Mouse (Mus musculus) embryonic facial prominence, embryonic 12.5 days (tissue): ENCODE measurements at regions not wholly inside any gene's neighbourhood (a gene's known extent, or its start where the extent isn't known, plus 50 kb on each side); places are given as distances from the start of the nearest gene placed in this dataset.

Experiments used
- ATAC-seq: fragments of 200-750 bp; cut with Nextera tagmentation; 2 replicates; pipeline ENCODE4 v1.8.0; 2017; ENCODE audit not compliant: insufficient number of reproducible peaks, insufficient read depth, low FRiP score, low TSS enrichment
- H3K27ac ChIP-seq: fragments of 300-500 bp; sonication (generic); 2 replicates; pipeline ENCODE4 v1.5.1; 2016; ENCODE audit warnings: mild to moderate bottlenecking
- H3K27me3 ChIP-seq: fragments of 300-500 bp; sonication (generic); 2 replicates; pipeline ENCODE4 v1.6.1; 2016; ENCODE audit warnings: mild to moderate bottlenecking, moderate library complexity
- H3K36me3 ChIP-seq: fragments of 300-500 bp; sonication (generic); 2 replicates; pipeline ENCODE4 v1.6.1; 2016; ENCODE audit warnings: mild to moderate bottlenecking
- H3K4me1 ChIP-seq: fragments of 300-500 bp; sonication (generic); 2 replicates; pipeline ENCODE4 v1.6.1; 2016
- H3K4me2 ChIP-seq: fragments of 300-500 bp; sonication (generic); replicated peaks from 2 replicates; pipeline ENCODE4 v1.6.1; 2016; ENCODE audit warnings: mild to moderate bottlenecking, moderate library complexity
- H3K4me3 ChIP-seq: fragments of 300-500 bp; sonication (generic); 2 replicates; pipeline ENCODE4 v1.5.1; 2016; ENCODE audit warnings: mild to moderate bottlenecking
- H3K9ac ChIP-seq: fragments of 300-500 bp; sonication (generic); 2 replicates; pipeline ENCODE4 v1.6.1; 2016; ENCODE audit warnings: mild to moderate bottlenecking, moderate library complexity
- H3K9me3 ChIP-seq: fragments of 300-500 bp; sonication (generic); 2 replicates; pipeline ENCODE4 v1.6.1; 2016; ENCODE audit warnings: mild to moderate bottlenecking, moderate library complexity
- WGBS: fragments of 180-500 bp; shearing (Covaris S2); methylation state at CpG from one replicate; pipeline ENCODE4 v1.1.7; 2016; 5-methylcytosine and 5-hydroxymethylcytosine counted together

DNA sequence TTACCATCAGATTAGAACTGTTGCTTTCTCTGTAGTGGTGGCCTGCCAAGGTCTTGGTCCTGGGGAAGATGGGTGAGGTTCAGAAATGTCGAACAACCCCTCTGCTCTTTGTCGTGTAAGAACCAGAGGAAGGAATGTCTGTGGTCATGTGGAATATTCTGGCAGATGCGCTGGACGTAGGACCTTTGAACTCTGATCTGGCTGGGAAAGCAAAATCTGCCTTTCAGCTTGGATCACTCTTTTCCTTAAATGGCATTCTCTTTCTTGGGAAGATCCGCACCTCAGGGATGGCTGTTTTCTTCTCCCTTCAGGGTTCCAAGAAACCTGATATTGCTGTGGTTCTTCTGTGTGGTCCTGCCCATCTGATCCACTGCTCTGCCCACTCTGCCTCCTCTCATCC lies 155.8 kb upstream of the Jun start:
- no peaks in the 10 kb centered on the region for H3K36me3 ChIP-seq
- H3K27me3 ChIP-seq, result no peaks in the 10 kb centered on the region
- WGBS, result 70% methylated on average over 5 of the region's 5 CpGs
- H3K27ac ChIP-seq, result no peak overlapping the region
- H3K4me1 ChIP-seq, result peaks cover 8% of the 10 kb centered on the region; the same call in 1 of the 2 replicates
- ATAC-seq, result no peak
- H3K9ac ChIP-seq, result no peak overlapping the region
- H3K4me3 ChIP-seq, result no peak overlapping the region
- no peaks in the 10 kb centered on the region for H3K9me3 ChIP-seq
- H3K4me2 ChIP-seq, result no peak overlapping the region

- Histone ChIP-seq H3K9me3 (no peaks in the 10 kb centered on the region), H3K4me1 (peaks cover 8% of the 10 kb centered on the region; the same call in 1 of the 2 replicates), H3K27ac (no peak overlapping the region), H3K36me3 (no peaks in the 10 kb centered on the region), H3K4me3 (no peak overlapping the region), H3K9ac (no peak overlapping the region), H3K27me3 (no peaks in the 10 kb centered on the region), H3K4me2 (no peak overlapping the region)
- WGBS, result 72% methylated on average over 7 of the region's 7 CpGs
- ATAC-seq, result no peak
These were observed 156.8 kb upstream of the Jun start for GRCm38 (mm10) chr4:95208827-95209226.

- Histone ChIP-seq H3K4me2 (no peak overlapping the region), H3K27ac (no peak overlapping the region), H3K27me3 (no peaks in the 10 kb centered on the region), H3K36me3 (no peaks in the 10 kb centered on the region), H3K4me1 (peaks cover 8% of the 10 kb centered on the region; the same call in 1 of the 2 replicates), H3K9me3 (no peaks in the 10 kb centered on the region), H3K4me3 (no peak overlapping the region), H3K9ac (no peak overlapping the region)
- WGBS, result 86% methylated on average over 3 of the region's 3 CpGs
- ATAC-seq, result no peak
These were observed 157.5 kb upstream of the Jun start for GRCm38 (mm10) chr4:95209322-95210119.

GRCm38 (mm10) chr4:95212561-95212960 lies 160.5 kb upstream of the Jun start:
- H3K9me3 ChIP-seq, result no peaks in the 10 kb centered on the region
- no peak overlapping the region for H3K27ac ChIP-seq
- no peak overlapping the region for H3K4me3 ChIP-seq
- no peak for ATAC-seq
- H3K27me3 ChIP-seq, result no peaks in the 10 kb centered on the region
- H3K36me3 ChIP-seq, result no peaks in the 10 kb centered on the region
- WGBS, result 75% methylated on average over 2 of the region's 2 CpGs
- H3K9ac ChIP-seq, result no peak overlapping the region
- H3K4me1 ChIP-seq, result peaks cover 8% of the 10 kb centered on the region; the same call in 1 of the 2 replicates
- no peak overlapping the region for H3K4me2 ChIP-seq

- no peaks in the 10 kb centered on the region for H3K27me3 ChIP-seq
- ATAC-seq, result no peak
- H3K4me3 ChIP-seq, result no peak overlapping the region
- 83% methylated on average over 3 of the region's 3 CpGs for WGBS
- H3K4me2 ChIP-seq, result no peak overlapping the region
- no peaks in the 10 kb centered on the region for H3K9me3 ChIP-seq
- no peak overlapping the region for H3K27ac ChIP-seq
- H3K36me3 ChIP-seq, result no peaks in the 10 kb centered on the region
- no peak overlapping the region for H3K9ac ChIP-seq
- H3K4me1 ChIP-seq, result peaks cover 8% of the 10 kb centered on the region; the same call in 1 of the 2 replicates
These were observed 161.0 kb upstream of the Jun start for GRCm38 (mm10) chr4:95213026-95213425.

GRCm38 (mm10) chr4:95214026-95214425 lies 162.0 kb upstream of the Jun start:
- no peak overlapping the region for H3K4me3 ChIP-seq
- no peaks in the 10 kb centered on the region for H3K9me3 ChIP-seq
- H3K27me3 ChIP-seq, result no peaks in the 10 kb centered on the region
- H3K4me2 ChIP-seq, result no peak overlapping the region
- H3K4me1 ChIP-seq, result no peaks in the 10 kb centered on the region
- ATAC-seq, result no peak
- WGBS, result 93% methylated on average over 2 of the region's 2 CpGs
- H3K27ac ChIP-seq, result no peak overlapping the region
- no peaks in the 10 kb centered on the region for H3K36me3 ChIP-seq
- no peak overlapping the region for H3K9ac ChIP-seq

DNA sequence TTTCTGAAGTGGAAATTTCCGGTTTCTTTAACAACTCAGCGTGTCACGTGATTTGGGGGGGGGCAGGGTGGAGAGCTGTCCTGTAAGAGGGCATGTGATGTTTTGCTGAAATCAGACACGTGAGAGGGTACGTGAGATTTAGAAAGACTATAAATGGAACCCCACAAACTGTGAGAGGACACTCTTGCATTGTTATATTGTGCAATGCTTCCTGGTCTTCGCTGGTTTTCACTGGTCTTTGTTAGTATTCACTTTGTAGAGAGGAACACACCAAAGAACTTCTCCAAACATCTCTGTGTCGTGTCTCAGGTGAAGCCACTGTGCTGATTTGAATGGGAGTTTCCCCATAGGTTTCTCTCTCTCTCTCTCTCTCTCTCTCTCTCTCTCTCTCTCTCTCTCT lies 163.2 kb upstream of the Jun start:
- Histone ChIP-seq H3K4me3 (no peak overlapping the region), H3K9ac (no peak overlapping the region), H3K4me1 (no peaks in the 10 kb centered on the region), H3K4me2 (no peak overlapping the region), H3K9me3 (no peaks in the 10 kb centered on the region), H3K27ac (no peak overlapping the region), H3K36me3 (no peaks in the 10 kb centered on the region), H3K27me3 (no peaks in the 10 kb centered on the region)
- WGBS, result 83% methylated on average over 7 of the region's 7 CpGs
- no peak for ATAC-seq

DNA sequence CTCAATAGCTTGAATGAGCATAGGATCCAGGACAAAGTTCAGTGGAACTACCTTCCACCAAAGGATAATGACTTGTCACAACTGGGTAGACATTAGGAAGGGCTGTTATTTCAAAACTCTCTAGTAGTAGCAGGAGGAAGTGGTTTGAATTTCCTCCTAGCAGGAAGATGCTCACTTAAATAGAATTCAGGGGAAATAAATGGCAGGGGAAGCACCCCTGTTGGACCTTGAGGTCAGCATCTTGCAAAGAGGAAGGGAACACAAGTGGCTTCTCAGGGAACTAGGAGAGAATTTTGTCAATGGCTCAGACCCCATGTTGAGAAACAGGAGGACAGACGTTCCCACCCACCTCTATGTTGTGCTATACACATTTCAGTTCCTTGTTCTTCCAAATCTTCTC lies 178.4 kb upstream of the Jun start:
- ATAC-seq, result no peak
- no peak overlapping the region for H3K27ac ChIP-seq
- no peak overlapping the region for H3K4me2 ChIP-seq
- 65% methylated on average over 1 of the region's 1 CpGs for WGBS
- no peaks in the 10 kb centered on the region for H3K27me3 ChIP-seq
- no peak overlapping the region for H3K4me3 ChIP-seq
- H3K4me1 ChIP-seq, result no peaks in the 10 kb centered on the region
- H3K9ac ChIP-seq, result no peak overlapping the region
- no peaks in the 10 kb centered on the region for H3K36me3 ChIP-seq
- no peaks in the 10 kb centered on the region for H3K9me3 ChIP-seq

DNA sequence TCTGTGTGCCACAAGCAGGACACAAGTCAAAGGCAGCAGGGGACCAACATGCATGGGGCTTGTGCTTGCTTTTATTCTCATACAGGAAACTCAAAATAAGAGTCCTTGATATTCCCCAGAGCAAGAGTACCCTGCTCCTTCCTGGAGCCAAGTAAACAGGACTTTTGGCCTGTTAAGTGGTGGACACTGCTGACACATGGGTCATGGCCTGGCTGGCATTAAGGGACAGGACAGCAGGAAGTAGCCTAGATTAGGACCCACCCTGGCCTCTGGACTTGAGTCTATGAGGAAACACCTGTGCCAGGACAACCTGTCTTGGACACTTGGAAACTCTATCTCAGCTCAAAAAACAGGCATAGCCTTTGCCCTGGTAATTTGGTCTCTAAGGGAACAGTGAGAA lies 181.0 kb upstream of the Jun start:
- ATAC-seq, result no peak
- H3K36me3 ChIP-seq, result no peaks in the 10 kb centered on the region

DNA sequence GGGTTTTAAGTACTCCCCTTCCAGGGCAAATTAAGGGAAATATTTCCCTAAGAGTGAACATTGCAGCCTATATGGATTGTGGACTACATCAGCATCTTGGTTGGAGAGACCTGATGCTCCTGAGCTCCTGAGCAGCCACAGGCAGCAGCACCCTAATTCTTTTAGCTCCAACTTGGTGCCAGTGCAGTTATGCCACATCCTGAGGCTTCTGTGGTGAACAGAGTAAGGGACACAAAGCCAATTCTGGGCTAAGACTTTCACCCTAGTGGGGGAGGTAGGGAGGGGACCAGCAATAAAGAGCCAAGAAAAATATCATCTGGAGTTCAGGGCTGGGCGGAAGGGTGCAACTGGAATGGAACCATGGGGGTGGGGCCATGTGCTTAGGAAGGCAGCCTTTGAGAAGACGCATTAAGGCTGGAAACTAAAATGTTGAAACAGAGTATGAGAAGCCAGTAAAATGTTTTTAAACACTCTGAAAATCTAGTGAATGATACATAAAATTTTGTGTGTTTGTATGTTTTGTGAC lies 182.1 kb upstream of the Jun start:
- no peak for ATAC-seq
- no peaks in the 10 kb centered on the region for H3K4me1 ChIP-seq
- no peak overlapping the region for H3K9ac ChIP-seq
- no peaks in the 10 kb centered on the region for H3K9me3 ChIP-seq
- H3K36me3 ChIP-seq, result no peaks in the 10 kb centered on the region
- WGBS, result 85% methylated on average over 2 of the region's 2 CpGs
- H3K27me3 ChIP-seq, result no peaks in the 10 kb centered on the region
- H3K27ac ChIP-seq, result no peak overlapping the region
- H3K4me2 ChIP-seq, result no peak overlapping the region
- no peak overlapping the region for H3K4me3 ChIP-seq

More for the DNA sequence above, 181.0 kb upstream of the Jun start:
- Histone ChIP-seq H3K27ac (no peak overlapping the region), H3K9me3 (no peaks in the 10 kb centered on the region), H3K4me2 (no peak overlapping the region), H3K9ac (no peak overlapping the region), H3K4me1 (no peaks in the 10 kb centered on the region), H3K27me3 (no peaks in the 10 kb centered on the region), H3K4me3 (no peak overlapping the region)

GRCm38 (mm10) chr4:95247977-95248376 lies 196.0 kb upstream of the Jun start:
- H3K27me3 ChIP-seq, result no peaks in the 10 kb centered on the region
- no peak for ATAC-seq
- no peak overlapping the region for H3K9ac ChIP-seq
- no peak overlapping the region for H3K27ac ChIP-seq
- no peak overlapping the region for H3K4me2 ChIP-seq
- peaks cover 6% of the 10 kb centered on the region; the same call in 1 of the 2 replicates for H3K4me1 ChIP-seq
- H3K9me3 ChIP-seq, result no peaks in the 10 kb centered on the region
- H3K4me3 ChIP-seq, result no peak overlapping the region
- WGBS, result 72% methylated on average over 1 of the region's 1 CpGs
- no peaks in the 10 kb centered on the region for H3K36me3 ChIP-seq

GRCm38 (mm10) chr4:95249031-95249430 lies 197.0 kb upstream of the Jun start:
- no peak for ATAC-seq
- H3K27me3 ChIP-seq, result no peaks in the 10 kb centered on the region

More at GRCm38 (mm10) chr4:95249031-95249430, 197.0 kb upstream of the Jun start:
- H3K9ac ChIP-seq, result no peak overlapping the region
- peaks cover 6% of the 10 kb centered on the region; the same call in 1 of the 2 replicates for H3K4me1 ChIP-seq
- WGBS, result 86% methylated on average over 4 of the region's 4 CpGs
- H3K4me3 ChIP-seq, result no peak overlapping the region
- no peak overlapping the region for H3K4me2 ChIP-seq
- H3K27ac ChIP-seq, result no peak overlapping the region
- H3K36me3 ChIP-seq, result no peaks in the 10 kb centered on the region
- H3K9me3 ChIP-seq, result no peaks in the 10 kb centered on the region
